14 mouse cellular contexts compared by ENCODE assay signal in the genomic region with DNA sequence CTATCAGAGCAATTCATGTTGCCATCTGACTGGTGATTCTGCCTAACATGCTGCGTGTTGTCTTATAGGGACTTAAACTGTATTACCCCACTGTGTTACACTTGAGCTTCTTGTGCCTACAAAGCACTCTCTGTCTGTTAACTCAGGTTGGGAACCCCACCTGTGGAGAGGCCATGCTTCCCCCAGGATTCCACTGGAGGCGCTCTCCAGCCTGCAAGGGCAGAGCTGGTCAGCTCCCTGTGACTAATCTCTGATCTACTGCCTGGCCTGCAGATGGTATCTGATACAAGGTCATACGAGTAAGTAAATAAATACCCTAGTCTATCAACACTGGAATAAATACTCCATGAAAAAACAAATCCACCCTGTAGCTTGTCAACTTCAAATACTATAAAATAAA. TPM values are rescaled to one million over a fixed set of nuclear protein-coding genes. Genes with fewer than 3 reads are reported as not detected.
A peak's percentile ranks its signal among the peaks of the same experiment; 100 is the strongest.
DNase-seq lines count a peak whose midpoint lies in the region; ATAC-seq and TF ChIP-seq lines count a peak whose summit lies in the region.
"Had no signal": no experiment of that assay in that cellular context is flagged by ENCODE, and none has a peak within 500 bp of the region (broad histone marks: within the 10 kb centered on the region; RNA-seq: fewer than 3 reads in every experiment).

No protein-coding gene starts in this region.

- H3K27ac ChIP-seq in kidney, adult 2 months (ENCODE audit: insufficient read depth, low read depth, low read length) = no peak overlapping the region
- H3K27ac ChIP-seq in kidney, embryonic 16.5 days (ENCODE audit: low read length) = no peak overlapping the region
- H3K27ac ChIP-seq in hindbrain, embryonic 16.5 days (ENCODE audit: low read depth, low read length) = no peak overlapping the region
- H3K27ac ChIP-seq: embryonic facial prominence, embryonic 12.5 days; left cerebral cortex, adult 2 months had no signal

- no peak overlapping the region for H3K4me2 ChIP-seq in kidney, embryonic 16.5 days (replicated peaks; ENCODE audit: low read depth, low read length)
- no peak overlapping the region for H3K4me2 ChIP-seq in hindbrain, embryonic 16.5 days (ENCODE audit: low read length)
- H3K4me2 ChIP-seq: embryonic facial prominence, embryonic 12.5 days had no signal

- DNase-seq in kidney, adult 2 months = peak; percentile 36
- peak; percentile 45 for DNase-seq in ES-CJ7 (ENCODE audit: low read depth, low spot score)
- peak; percentile 40 for DNase-seq in adrenal gland, adult 8-10 months
- peak; percentile 29 to 44 for DNase-seq in kidney, postnatal 36 days
- no peak for DNase-seq in layer of hippocampus, adult 11-12 months (ENCODE audit: low spot score)
- DNase-seq in thymus, postnatal 0 days (ENCODE audit: low spot score) = no peak
- DNase-seq: gastrocnemius, postnatal 25 days; liver had no signal

- no peaks in the 10 kb centered on the region for H3K36me3 ChIP-seq in kidney, adult 2 months (ENCODE audit: control insufficient read depth, insufficient read depth, low read length)
- no peaks in the 10 kb centered on the region for H3K36me3 ChIP-seq in kidney, embryonic 16.5 days (ENCODE audit: insufficient read depth, low read length)
- H3K36me3 ChIP-seq in hindbrain, embryonic 16.5 days (ENCODE audit: control insufficient read depth, insufficient read depth, low read length) = no peaks in the 10 kb centered on the region
- H3K36me3 ChIP-seq: embryonic facial prominence, embryonic 12.5 days had no signal

- no peak for ATAC-seq in kidney, embryonic 16.5 days (ENCODE audit: low FRiP score, low TSS enrichment)
- ATAC-seq in hindbrain, embryonic 16.5 days = no peak
- ATAC-seq: forebrain, embryonic 16.5 days had no signal

- no peaks in the 10 kb centered on the region for H3K27me3 ChIP-seq in kidney, adult 2 months (replicated peaks; ENCODE audit: control insufficient read depth, insufficient read depth, low read length)
- no peaks in the 10 kb centered on the region for H3K27me3 ChIP-seq in kidney, embryonic 16.5 days (ENCODE audit: insufficient read depth, low read length)
- no peaks in the 10 kb centered on the region for H3K27me3 ChIP-seq in hindbrain, embryonic 16.5 days (replicated peaks; ENCODE audit: control insufficient read depth, insufficient read depth, low read length)
- H3K27me3 ChIP-seq: CH12.LX; embryonic facial prominence, embryonic 12.5 days had no signal

- no peak overlapping the region for H3K4me3 ChIP-seq in kidney, adult 2 months (ENCODE audit: insufficient read depth, low read depth, low read length)
- no peak overlapping the region for H3K4me3 ChIP-seq in kidney, embryonic 16.5 days (ENCODE audit: low read length)
- H3K4me3 ChIP-seq in hindbrain, embryonic 16.5 days (ENCODE audit: low read length) = no peak overlapping the region
- H3K4me3 ChIP-seq: embryonic facial prominence, embryonic 12.5 days; left cerebral cortex, adult 2 months had no signal

- no peaks in the 10 kb centered on the region for H3K4me1 ChIP-seq in kidney, adult 2 months (ENCODE audit: control insufficient read depth, insufficient read depth, low read length)
- H3K4me1 ChIP-seq in kidney, embryonic 16.5 days (ENCODE audit: insufficient read depth, low read length) = no peaks in the 10 kb centered on the region
- no peaks in the 10 kb centered on the region for H3K4me1 ChIP-seq in hindbrain, embryonic 16.5 days (ENCODE audit: control insufficient read depth, insufficient read depth, low read depth, low read length)
- H3K4me1 ChIP-seq: embryonic facial prominence, embryonic 12.5 days had no signal

- no peak; the same call in 1 of the 2 replicates for TF ChIP-seq CTCF in kidney, adult 2 months (conservative IDR thresholded peaks at IDR 0.05; ENCODE audit: insufficient read depth, insufficient read length, low read depth, low read length)

- WGBS in kidney, adult 2 months = 47% methylated on average over 3 of the region's 3 CpGs
- 47% methylated on average over 3 of the region's 3 CpGs for WGBS in kidney, embryonic 16.5 days
- 61% methylated on average over 3 of the region's 3 CpGs for WGBS in hindbrain, embryonic 16.5 days

- no peak overlapping the region for H3K9ac ChIP-seq in kidney, embryonic 16.5 days (replicated peaks; ENCODE audit: low read length)
- H3K9ac ChIP-seq in hindbrain, embryonic 16.5 days (ENCODE audit: low read depth, low read length) = no peak overlapping the region
- H3K9ac ChIP-seq: embryonic facial prominence, embryonic 12.5 days had no signal

- TF ChIP-seq POLR2A in kidney, adult 2 months (IDR thresholded peaks at IDR 0.05; ENCODE audit: low read depth, low read length) = no peak

- no peaks in the 10 kb centered on the region for H3K9me3 ChIP-seq in kidney, embryonic 16.5 days (ENCODE audit: low read length)
- H3K9me3 ChIP-seq in hindbrain, embryonic 16.5 days (ENCODE audit: control insufficient read depth, low read length) = no peaks in the 10 kb centered on the region
- H3K9me3 ChIP-seq: embryonic facial prominence, embryonic 12.5 days had no signal

RNA-seq across cellular contexts. Expression of a gene that starts 35.9 kb away (rescaled TPM):
- polyA plus RNA-seq in kidney, adult 2 months (2012; rRNA removed) = 11.0 and 11.9 TPM in 2 replicates
- 22.5 and 25.8 TPM in 2 replicates for polyA plus RNA-seq in kidney, embryonic 16.5 days (2015; fragmentation: Nextera tagmentation; extraction: Ambion mirVana)
- total RNA-seq in adrenal gland, adult 8-10 months (2022) = 10 to 100 TPM; 44.8 to 74.5 (median 52.1) TPM
- 8.7 and 9.4 TPM in 2 replicates for polyA plus RNA-seq in thymus, postnatal 0 days (2015; fragmentation: Nextera tagmentation; extraction: Ambion mirVana)
- polyA plus RNA-seq in hindbrain, embryonic 16.5 days (2015; fragmentation: Nextera tagmentation; extraction: Ambion mirVana) = 22.1 and 22.8 TPM in 2 replicates

RNA-seq across cellular contexts. Expression of a gene that starts 47.6 kb away (rescaled TPM):
- 0.22 and 0.31 TPM in 2 replicates for polyA plus RNA-seq in kidney, adult 2 months (2012; rRNA removed)
- 0.71 and 0.84 TPM in 2 replicates for polyA plus RNA-seq in kidney, embryonic 16.5 days (2015; fragmentation: Nextera tagmentation; extraction: Ambion mirVana)
- total RNA-seq in adrenal gland, adult 8-10 months (2022) = 1 to 10 TPM in 3 of 4 experiments, under 1 TPM in 1; 0.55 to 3.4 (median 2.0) TPM
- 0.04 and 0.09 TPM in 2 replicates for polyA plus RNA-seq in thymus, postnatal 0 days (2015; fragmentation: Nextera tagmentation; extraction: Ambion mirVana)
- polyA plus RNA-seq in hindbrain, embryonic 16.5 days (2015; fragmentation: Nextera tagmentation; extraction: Ambion mirVana) = 1.7 and 2.2 TPM in 2 replicates
- total RNA-seq: CH12.LX had no signal

Comparison
In these comparisons a context has a peak if more than half of its experiments do, and no peak if none do; other contexts are left out.
1. DNase-seq: peak in kidney, adult 2 months (single experiment), ES-CJ7 (single experiment), adrenal gland, adult 8-10 months (single experiment) and kidney, postnatal 36 days (2 of 2); none in layer of hippocampus, adult 11-12 months (single experiment) and thymus, postnatal 0 days (single experiment).